In genomic region chr14:34196706-34197105, GRCm38 (mm10) we compare ENCODE assay signal across 18 mouse cellular contexts. TPM values are rescaled to one million over a fixed set of nuclear protein-coding genes. Genes with fewer than 3 reads are reported as not detected.
DNase-seq lines count a peak whose midpoint lies in the region; ATAC-seq and TF ChIP-seq lines count a peak whose summit lies in the region.
"Had no signal": no experiment of that assay in that cellular context is flagged by ENCODE, and none has a peak within 500 bp of the region (broad histone marks: within the 10 kb centered on the region; RNA-seq: fewer than 3 reads in every experiment).

No protein-coding gene starts in this region.

- no peak overlapping the region for H3K4me3 ChIP-seq in gastrocnemius, adult 2 months
- H3K4me3 ChIP-seq in midbrain, postnatal 0 days (ENCODE audit: low read depth, low read length) = no peak overlapping the region
- no peak overlapping the region for H3K4me3 ChIP-seq in midbrain, embryonic 10.5 days
- no peak overlapping the region for H3K4me3 ChIP-seq in embryonic facial prominence, embryonic 12.5 days
- H3K4me3 ChIP-seq: forebrain, embryonic 13.5 days; kidney, embryonic 15.5 days had no signal

- ATAC-seq in midbrain, postnatal 0 days (ENCODE audit: low FRiP score) = no peak
- no peak for ATAC-seq in embryonic facial prominence, embryonic 12.5 days (ENCODE audit: insufficient number of reproducible peaks, insufficient read depth, low FRiP score, low TSS enrichment)
- ATAC-seq: forebrain, embryonic 13.5 days; hindbrain, embryonic 16.5 days had no signal

- no peak overlapping the region for H3K27ac ChIP-seq in gastrocnemius, adult 2 months
- no peak overlapping the region for H3K27ac ChIP-seq in midbrain, postnatal 0 days (ENCODE audit: low read depth, low read length)
- no peak overlapping the region for H3K27ac ChIP-seq in midbrain, embryonic 10.5 days (replicated peaks)
- H3K27ac ChIP-seq in embryonic facial prominence, embryonic 12.5 days = 0 out of 2 replicates have a peak overlapping the region, but pooled peaks have one; percentile 9
- H3K27ac ChIP-seq: forebrain, embryonic 13.5 days; kidney, embryonic 15.5 days; liver, embryonic 14.5 days had no signal

- peaks cover 12% of the 10 kb centered on the region for H3K4me1 ChIP-seq in midbrain, postnatal 0 days (ENCODE audit: insufficient read depth, low read length)
- peaks cover 14% of the 10 kb centered on the region for H3K4me1 ChIP-seq in midbrain, embryonic 10.5 days
- H3K4me1 ChIP-seq in embryonic facial prominence, embryonic 12.5 days = peaks cover 15% of the 10 kb centered on the region

- DNase-seq in gastrocnemius, postnatal 25 days = peak; percentile 20
- DNase-seq in gastrocnemius, adult 2 months = no peak
- DNase-seq in midbrain, postnatal 0 days (ENCODE audit: low spot score) = peak; percentile 36
- DNase-seq in midbrain, embryonic 10.5 days (ENCODE audit: low spot score) = no peak
- peak; percentile 26 for DNase-seq in skeletal muscle tissue, adult 2 months (ENCODE audit: low read depth, low spot score)
- no peak for DNase-seq in natural killer cell, adult 2 months (ENCODE audit: low spot score in 2 of 2)
- DNase-seq in cerebellum, postnatal 4 days (ENCODE audit: low spot score in 2 of 2) = no peak
- DNase-seq: cerebellum, postnatal 14 days; heart, postnatal 10 days; layer of hippocampus, adult 9-11 months; right cerebral cortex, postnatal 25 days had no signal

- no peak for TF ChIP-seq CTCF in gastrocnemius, adult 2 months (IDR thresholded peaks at IDR 0.05)
- TF ChIP-seq CTCF in midbrain, postnatal 0 days (IDR thresholded peaks at IDR 0.05) = no peak

- H3K9me3 ChIP-seq in midbrain, postnatal 0 days (ENCODE audit: low read length) = no peaks in the 10 kb centered on the region
- no peaks in the 10 kb centered on the region for H3K9me3 ChIP-seq in midbrain, embryonic 10.5 days (replicated peaks)
- H3K9me3 ChIP-seq in embryonic facial prominence, embryonic 12.5 days = no peaks in the 10 kb centered on the region
- H3K9me3 ChIP-seq: forebrain, embryonic 13.5 days; kidney, embryonic 15.5 days had no signal

- intact Hi-C loops in gastrocnemius, adult 2 months (cut with DNase I) = no loop called here

- H3K36me3 ChIP-seq in midbrain, postnatal 0 days (ENCODE audit: insufficient read depth, low read length) = peaks cover 34% of the 10 kb centered on the region
- no peaks in the 10 kb centered on the region for H3K36me3 ChIP-seq in midbrain, embryonic 10.5 days
- 0 out of 2 replicates have a peak, but pooled peaks cover 3% of the 10 kb centered on the region for H3K36me3 ChIP-seq in embryonic facial prominence, embryonic 12.5 days
- H3K36me3 ChIP-seq: kidney, embryonic 15.5 days had no signal

- H3K27me3 ChIP-seq in midbrain, postnatal 0 days (ENCODE audit: insufficient read depth, low read length) = no peaks in the 10 kb centered on the region
- peaks cover 26% of the 10 kb centered on the region for H3K27me3 ChIP-seq in midbrain, embryonic 10.5 days (ENCODE audit: low read depth, poor library complexity, severe bottlenecking)
- H3K27me3 ChIP-seq in embryonic facial prominence, embryonic 12.5 days = peaks cover 7% of the 10 kb centered on the region; the same call in 1 of the 2 replicates

- 47% methylated on average over 4 of the region's 4 CpGs for WGBS in midbrain, postnatal 0 days
- WGBS in midbrain, embryonic 10.5 days = 63% methylated on average over 4 of the region's 4 CpGs
- 45% methylated on average over 4 of the region's 4 CpGs for WGBS in embryonic facial prominence, embryonic 12.5 days

- no peak overlapping the region for H3K9ac ChIP-seq in midbrain, postnatal 0 days (replicated peaks; ENCODE audit: low read length, poor library complexity, severe bottlenecking)
- H3K9ac ChIP-seq in embryonic facial prominence, embryonic 12.5 days = no peak overlapping the region
- H3K9ac ChIP-seq: forebrain, embryonic 13.5 days; kidney, embryonic 15.5 days; liver, embryonic 14.5 days had no signal

- no peak overlapping the region for H3K4me2 ChIP-seq in midbrain, postnatal 0 days (ENCODE audit: low read depth, low read length, poor library complexity, severe bottlenecking)
- no peak overlapping the region for H3K4me2 ChIP-seq in embryonic facial prominence, embryonic 12.5 days (replicated peaks)
- H3K4me2 ChIP-seq: forebrain, embryonic 13.5 days; kidney, embryonic 15.5 days; midbrain, embryonic 11.5 days had no signal

RNA-seq across cellular contexts. Expression of gene Gprin2, which starts 4.7 kb away (rescaled TPM):
- under 1 TPM; 0.08 to 0.29 TPM for total RNA-seq in gastrocnemius, postnatal 25 days (2021)
- total RNA-seq in gastrocnemius, adult 2 months (2021) = under 1 TPM; 0.03 to 0.23 TPM
- total RNA-seq in midbrain, postnatal 0 days (2014; rRNA removed) = 44.6 and 49.3 TPM in 2 replicates
- 7.2 and 7.7 TPM in 2 replicates for polyA plus RNA-seq in midbrain, postnatal 0 days (2015; fragmentation: Nextera tagmentation; extraction: Ambion mirVana)
- polyA plus RNA-seq in midbrain, embryonic 10.5 days (2016; fragmentation: Nextera tagmentation; extraction: Ambion mirVana) = 0.35 and 1.9 TPM in 2 replicates
- 1.9 and 2.1 TPM in 2 replicates for polyA plus RNA-seq in embryonic facial prominence, embryonic 12.5 days (2016; fragmentation: Nextera tagmentation; extraction: Ambion mirVana)

RNA-seq across cellular contexts. Expression of gene Syt15, which starts 22.7 kb away (rescaled TPM):
- under 1 TPM; 0.51 to 0.67 TPM for total RNA-seq in gastrocnemius, postnatal 25 days (2021)
- total RNA-seq in gastrocnemius, adult 2 months (2021) = under 1 TPM; 0.47 to 0.71 TPM
- 2.1 and 2.6 TPM in 2 replicates for total RNA-seq in midbrain, postnatal 0 days (2014; rRNA removed)
- polyA plus RNA-seq in midbrain, postnatal 0 days (2015; fragmentation: Nextera tagmentation; extraction: Ambion mirVana) = 0.80 and 0.96 TPM in 2 replicates
- 0.11 and 0.37 TPM in 2 replicates for polyA plus RNA-seq in midbrain, embryonic 10.5 days (2016; fragmentation: Nextera tagmentation; extraction: Ambion mirVana)
- 0.18 and 0.23 TPM in 2 replicates for polyA plus RNA-seq in embryonic facial prominence, embryonic 12.5 days (2016; fragmentation: Nextera tagmentation; extraction: Ambion mirVana)

RNA-seq across cellular contexts. Expression of gene Npy4r, which starts 44.4 kb away (rescaled TPM):
- under 1 TPM; 0.13 to 0.27 TPM for total RNA-seq in gastrocnemius, postnatal 25 days (2021)
- under 1 TPM in 1 of 2 experiments, not detected in 1; 0.06 TPM for total RNA-seq in gastrocnemius, adult 2 months (2021)
- 0.09 and 0.33 TPM in 2 replicates for total RNA-seq in midbrain, postnatal 0 days (2014; rRNA removed)
- 0.10 and 0.21 TPM in 2 replicates for polyA plus RNA-seq in midbrain, postnatal 0 days (2015; fragmentation: Nextera tagmentation; extraction: Ambion mirVana)
- 0.04 TPM in 1 of 2 replicates, not detected in the other for polyA plus RNA-seq in midbrain, embryonic 10.5 days (2016; fragmentation: Nextera tagmentation; extraction: Ambion mirVana)
- 0.15 and 0.18 TPM in 2 replicates for polyA plus RNA-seq in embryonic facial prominence, embryonic 12.5 days (2016; fragmentation: Nextera tagmentation; extraction: Ambion mirVana)
- total RNA-seq: left cerebral cortex, postnatal 14 days had no signal
- polyA plus RNA-seq: midbrain, embryonic 11.5 days had no signal

Comparison
In these comparisons a context has a peak if more than half of its experiments do, and no peak if none do; other contexts are left out.
1. DNase-seq: peak in gastrocnemius, postnatal 25 days (single experiment), midbrain, postnatal 0 days (single experiment) and skeletal muscle tissue, adult 2 months (single experiment); none in gastrocnemius, adult 2 months (single experiment), midbrain, embryonic 10.5 days (single experiment), natural killer cell, adult 2 months (0 of 2) and cerebellum, postnatal 4 days (0 of 2).
2. RNA of gene Gprin2, which starts 4.7 kb away (total RNA-seq): 44.6 to 49.3 TPM in midbrain, postnatal 0 days; 0.08 to 0.29 TPM in gastrocnemius, postnatal 25 days and 0.03 to 0.23 TPM in gastrocnemius, adult 2 months; every median in the first group is over 10 times any median in the second.